Mouse (Mus musculus) T-helper 2 cell (primary cell): ENCODE measurements around the gene Slc25a19.

Experiments
- in situ Hi-C: fragments of 300-600 bp; cut with MboI, MseI; formaldehyde crosslinking; loops from one replicate; pipeline ENCODE4 v1.15.1; 2025; ENCODE audit warnings: high pct_unique_total_duplicates

Slc25a19 gene

GRCm38 (mm10) chr11:115641664-115642036 lies 13.6 kb upstream of the Slc25a19 start:
- in situ Hi-C loops, result loop anchor here (5.0 to 25.0 kb wide), 2 partner anchors 36 to 771 kb away; partner anchors contain the start of gene Rnf157

DNA sequence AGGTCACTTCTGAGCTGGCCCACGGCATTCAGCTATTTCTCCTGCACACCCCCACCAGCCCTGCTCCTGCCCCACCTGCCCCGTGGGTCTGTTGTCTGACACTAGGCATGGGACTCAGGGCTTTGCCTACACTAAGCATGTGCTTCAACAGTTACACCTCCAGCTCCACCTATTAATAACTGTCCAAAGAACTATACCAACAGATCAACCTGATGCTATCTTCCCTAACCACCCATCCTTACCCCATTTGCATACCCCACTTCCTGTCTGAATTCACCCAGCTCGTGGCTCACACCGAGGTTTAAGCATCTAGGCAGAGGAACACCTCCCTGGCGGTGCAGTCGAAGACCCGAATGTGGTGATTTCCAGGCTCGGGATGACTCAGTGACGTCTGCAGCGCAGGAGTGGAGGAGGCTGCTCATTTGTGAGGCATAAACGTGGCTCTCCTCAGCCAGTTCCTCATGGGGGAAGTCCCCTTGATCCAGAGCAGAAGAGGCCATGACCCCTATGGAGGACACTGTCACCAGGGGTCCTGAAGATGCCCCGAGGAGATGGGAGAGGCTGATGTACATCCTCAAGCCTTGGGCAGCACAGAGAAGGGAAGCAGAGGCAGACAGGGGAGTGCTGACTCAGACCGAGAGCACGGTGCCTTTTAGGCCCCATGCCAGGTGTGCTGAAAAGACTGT lies 13.0 kb upstream of the Slc25a19 start:
- in situ Hi-C loops, result loop anchor here (5.0 to 25.0 kb wide), 2 partner anchors 36 to 771 kb away; partner anchors contain the start of gene Rnf157

DNA sequence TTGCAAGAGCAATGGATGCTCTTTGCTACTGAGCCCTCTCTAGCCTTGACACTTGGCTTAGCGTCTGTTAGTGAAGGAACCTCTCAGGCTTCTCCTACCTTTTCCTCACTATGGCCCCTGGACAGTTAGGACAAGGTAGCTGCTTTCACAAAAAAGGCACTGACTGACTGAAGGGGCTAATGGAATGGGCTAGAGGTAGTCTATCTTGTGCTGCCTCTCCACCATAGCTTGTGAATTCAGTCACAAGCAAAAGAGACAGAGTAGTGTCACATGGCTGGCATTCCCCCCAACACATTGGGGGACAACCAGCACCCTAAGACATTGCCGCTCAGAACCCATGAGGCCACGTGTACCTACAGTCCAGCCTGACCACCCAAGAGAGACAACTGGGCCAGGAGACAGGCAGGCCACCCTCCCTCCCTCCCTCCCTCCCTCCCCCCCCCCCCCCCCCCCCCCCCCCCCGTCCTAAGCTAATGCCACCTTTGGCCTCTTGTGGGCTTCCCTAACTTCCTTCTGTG lies 12.3 kb upstream of the Slc25a19 start:
- in situ Hi-C loops, result loop anchor here (5.0 to 25.0 kb wide), 2 partner anchors 37 to 772 kb away; partner anchors contain the start of gene Rnf157

DNA sequence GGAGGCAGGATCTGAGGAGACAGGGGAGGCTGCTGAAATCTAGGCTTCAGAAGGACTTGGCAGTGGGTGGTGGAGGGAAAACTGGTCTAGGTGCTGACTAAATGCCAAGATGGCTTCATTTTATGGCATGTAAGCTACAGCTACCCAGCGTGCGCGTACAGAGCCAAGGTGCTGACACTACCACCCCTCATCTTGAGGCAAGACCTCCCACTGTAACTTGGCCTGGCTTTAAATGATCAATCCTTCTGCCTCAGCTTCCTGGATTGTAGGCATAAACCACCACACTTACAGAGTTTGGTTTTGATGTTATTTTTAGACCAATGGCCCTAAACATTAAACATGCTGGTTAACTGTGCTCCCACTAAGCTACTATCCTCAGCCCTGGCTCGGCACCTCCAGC lies 11.4 kb upstream of the Slc25a19 start:
- in situ Hi-C loops, result loop anchor here (25.0 kb wide), 1 partner anchor 773 kb away; the partner anchor contains the start of gene Rnf157

- in situ Hi-C loops, result loop anchor here (25.0 kb wide), 1 partner anchor 774 kb away; the partner anchor contains the start of gene Rnf157
Measured at GRCm38 (mm10) chr11:115638498-115639409, 10.7 kb upstream of the Slc25a19 start.

DNA sequence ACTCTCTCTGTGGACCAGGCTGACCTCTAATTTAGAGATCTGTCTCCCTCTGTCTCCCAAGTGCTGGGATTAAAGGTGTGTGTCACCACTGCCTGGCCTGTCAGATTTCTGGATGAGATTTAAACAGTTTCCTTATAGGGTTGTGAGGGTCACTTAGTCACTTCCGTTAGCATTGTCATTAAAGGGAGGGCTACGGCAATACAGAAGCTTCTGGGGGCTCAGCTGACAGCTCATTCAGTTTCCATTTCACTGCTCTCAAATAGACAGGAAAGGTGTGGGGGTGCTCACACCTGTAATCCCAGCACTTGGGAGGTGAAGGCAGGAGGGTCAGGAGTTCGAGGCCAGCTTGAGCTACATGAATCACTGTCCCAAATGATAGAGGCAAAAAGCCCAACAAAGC lies 8.9 kb upstream of the Slc25a19 start:
- in situ Hi-C loops, result loop anchor here (25.0 kb wide), 1 partner anchor 775 kb away; the partner anchor contains the start of gene Rnf157

GRCm38 (mm10) chr11:115635484-115635883 lies 7.4 kb upstream of the Slc25a19 start:
- in situ Hi-C loops, result loop anchor here (25.0 kb wide), 1 partner anchor 777 kb away; the partner anchor contains the start of gene Rnf157

DNA sequence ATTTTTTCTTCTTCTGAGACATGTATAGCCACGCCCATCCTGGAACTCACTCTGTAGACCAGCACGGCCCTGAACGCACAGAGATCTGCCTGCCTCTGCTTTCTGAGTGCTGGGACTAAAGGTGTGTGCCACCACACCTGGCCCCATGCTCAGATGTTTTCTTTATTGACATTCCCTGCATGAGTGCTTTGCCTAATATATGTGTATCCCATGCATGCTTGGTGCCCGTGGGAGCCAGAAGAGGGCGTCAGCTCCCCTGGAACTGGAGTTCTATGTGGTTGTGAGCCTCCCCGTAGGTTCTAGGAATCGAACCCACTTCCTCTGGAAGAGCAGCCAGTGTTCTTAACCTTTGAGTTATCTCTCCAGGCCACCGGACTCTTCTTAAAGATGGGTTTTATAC lies 6.9 kb upstream of the Slc25a19 start:
- in situ Hi-C loops, result loop anchor here (25.0 kb wide), 1 partner anchor 777 kb away; the partner anchor contains the start of gene Rnf157

GRCm38 (mm10) chr11:115634109-115634508 lies 6.0 kb upstream of the Slc25a19 start:
- in situ Hi-C loops, result loop anchor here (25.0 kb wide), 1 partner anchor 778 kb away; the partner anchor contains the start of gene Rnf157

DNA sequence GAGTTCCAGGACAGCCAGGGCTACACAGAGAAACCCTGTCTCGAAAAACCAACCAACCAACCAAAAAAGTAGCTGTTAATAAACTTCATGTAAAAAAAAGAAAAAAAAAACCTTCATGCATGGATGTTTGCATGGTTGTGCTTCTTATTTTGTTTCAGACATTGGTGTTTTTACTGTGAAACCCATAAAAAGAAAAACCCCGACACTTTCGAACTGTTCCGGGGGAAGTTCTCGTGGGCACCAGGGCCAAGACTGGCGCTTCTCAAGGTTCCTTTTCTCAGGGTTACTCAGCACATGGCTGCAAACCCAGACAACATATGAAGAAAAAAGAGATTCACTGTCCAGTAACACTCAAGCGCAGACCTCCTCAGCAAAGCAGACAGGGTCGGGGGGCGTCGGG lies 4.8 kb upstream of the Slc25a19 start:
- in situ Hi-C loops, result loop anchor here (25.0 kb wide), 1 partner anchor 779 kb away; the partner anchor contains the start of gene Rnf157

- in situ Hi-C loops, result loop anchor here (25.0 kb wide), 1 partner anchor 780 kb away; the partner anchor contains the start of gene Rnf157
Measured at GRCm38 (mm10) chr11:115632247-115632646, 4.2 kb upstream of the Slc25a19 start.

DNA sequence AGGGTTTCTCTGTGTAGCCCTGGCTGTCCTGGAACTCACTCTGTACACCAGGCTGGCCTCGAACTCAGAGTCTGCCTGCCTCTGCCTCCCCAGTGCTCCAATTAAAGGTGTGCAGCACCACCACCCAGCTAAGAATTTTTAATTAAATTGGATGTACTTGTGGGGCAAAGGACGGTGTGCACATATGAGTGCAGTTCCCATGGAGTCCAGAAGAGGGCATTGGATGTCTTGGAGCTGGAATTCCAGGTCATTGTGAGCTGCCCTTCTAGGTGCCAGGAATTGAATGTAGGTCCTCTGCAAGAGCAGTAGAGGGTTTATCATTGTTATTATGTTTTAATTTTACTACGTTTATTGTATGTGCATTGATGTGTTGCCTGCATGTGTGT lies 3.4 kb upstream of the Slc25a19 start:
- in situ Hi-C loops, result loop anchor here (25.0 kb wide), 1 partner anchor 781 kb away; the partner anchor contains the start of gene Rnf157

DNA sequence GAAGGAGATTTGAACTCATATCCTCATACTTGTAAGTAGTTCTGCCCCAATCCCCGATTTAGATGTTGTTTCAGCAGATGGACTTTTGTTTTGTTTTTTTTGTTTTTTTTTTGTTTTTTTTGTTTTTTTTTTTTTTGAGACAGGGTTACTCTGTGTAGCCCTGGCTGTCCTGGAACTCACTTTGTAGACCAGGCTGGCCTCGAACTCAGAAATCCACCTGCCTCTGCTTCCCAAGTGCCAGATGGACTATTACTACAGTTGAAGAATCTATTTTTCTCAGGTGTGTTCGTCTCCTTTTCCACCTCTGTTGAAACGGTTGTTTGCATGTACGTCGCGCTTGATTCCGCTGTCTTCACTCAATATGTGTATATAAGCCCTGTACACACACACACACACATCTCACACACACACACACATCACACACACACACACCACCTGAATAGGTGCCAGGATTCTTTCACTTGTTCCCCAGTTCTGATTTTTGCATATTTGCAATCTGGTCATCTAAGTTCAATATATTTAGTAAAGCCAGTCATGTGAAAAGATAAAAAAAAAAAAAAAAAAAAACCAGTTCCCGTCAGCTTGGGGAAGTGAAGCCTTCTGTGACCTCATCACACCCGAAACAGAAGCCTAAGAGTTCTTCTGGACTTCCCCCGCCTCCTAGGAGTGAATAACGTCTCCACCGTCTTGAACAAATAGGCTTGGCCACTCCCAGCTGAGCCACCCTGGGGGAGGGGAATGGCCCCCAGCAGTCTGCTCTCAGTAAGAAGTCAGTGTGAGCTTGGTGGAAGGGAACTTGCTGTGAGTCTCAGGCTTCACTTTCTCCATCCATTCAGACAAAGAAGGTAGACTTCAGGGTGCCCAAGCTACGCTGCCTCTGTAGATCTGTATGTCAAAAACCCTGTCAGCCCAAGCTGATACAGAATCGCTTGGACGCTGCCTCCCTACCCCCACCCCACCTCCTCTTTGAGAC lies 2.7 kb upstream of the Slc25a19 start:
- in situ Hi-C loops, result loop anchor here (25.0 kb wide), 1 partner anchor 781 kb away; the partner anchor contains the start of gene Rnf157

GRCm38 (mm10) chr11:115629734-115630531 lies 1.8 kb upstream of the Slc25a19 start:
- in situ Hi-C loops, result loop anchor here (25.0 kb wide), 1 partner anchor 782 kb away; the partner anchor contains the start of gene Rnf157

DNA sequence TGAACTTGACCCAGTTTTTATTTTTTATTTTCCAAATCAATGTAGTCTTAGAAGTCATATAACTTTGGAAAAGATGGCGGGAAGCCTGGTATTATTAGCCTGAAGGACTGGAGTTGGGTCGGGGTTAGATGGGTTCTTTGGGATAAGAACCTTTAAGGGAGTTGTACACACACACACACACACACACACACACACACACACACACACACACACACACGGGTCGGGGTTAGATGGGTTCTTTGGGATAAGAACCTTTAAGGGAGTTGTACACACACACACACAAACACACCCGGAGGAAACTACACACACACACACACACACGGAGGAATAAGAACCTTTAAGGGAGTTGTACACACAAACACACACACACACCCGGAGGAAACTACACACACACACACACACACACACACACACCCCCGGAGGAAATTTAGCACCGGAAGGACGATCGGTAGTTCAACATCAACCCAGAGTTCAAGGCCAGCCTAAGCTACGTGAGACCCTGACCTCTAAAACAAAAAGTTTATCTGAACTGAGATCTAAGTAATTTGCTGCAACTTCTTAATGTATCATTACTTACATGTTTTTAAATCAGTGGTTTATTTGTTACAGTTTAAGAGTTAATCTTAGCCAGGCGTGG lies 488 bp upstream of the Slc25a19 start:
- in situ Hi-C loops, result loop anchor here (25.0 kb wide), 1 partner anchor 784 kb away; the partner anchor contains the start of gene Rnf157

DNA sequence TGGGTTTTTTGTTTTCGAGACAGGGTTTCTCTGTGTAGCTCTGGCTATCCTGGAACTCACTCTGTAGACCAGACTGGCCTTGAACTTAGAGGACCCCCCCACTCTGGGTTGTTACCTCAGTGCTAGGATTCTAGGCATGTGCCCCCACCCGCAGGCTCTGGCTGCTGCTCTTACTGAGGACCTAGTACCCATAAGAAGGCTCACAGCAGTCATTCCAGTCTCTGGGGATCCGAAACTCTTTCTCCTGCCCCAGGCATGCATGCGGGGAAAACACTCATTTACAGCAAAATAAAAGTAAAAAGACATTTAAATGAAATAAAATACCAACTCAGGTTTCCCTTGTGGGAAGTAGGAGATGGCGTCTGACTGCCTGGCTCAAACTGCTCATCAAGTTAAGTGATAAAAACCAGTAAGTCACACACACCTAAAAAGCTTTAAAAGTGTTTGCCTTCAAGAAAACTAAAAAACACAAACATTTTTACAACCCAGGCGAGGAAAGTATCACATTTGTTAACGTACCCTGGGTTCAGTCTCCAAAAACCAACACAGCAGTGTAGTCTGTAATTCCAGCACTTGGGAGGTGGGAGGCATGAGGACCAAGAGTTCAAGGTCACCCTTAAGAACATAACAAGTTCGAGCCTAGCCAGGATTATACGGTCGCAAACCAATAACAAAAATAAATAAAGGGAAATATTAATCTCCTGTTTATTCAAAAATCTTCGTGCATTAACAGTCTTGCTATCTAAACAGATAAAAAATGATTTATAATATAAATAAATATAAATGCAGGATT lies 1.1 kb downstream of the Slc25a19 start:
- in situ Hi-C loops, result loop anchor here (25.0 kb wide), 1 partner anchor 785 kb away; the partner anchor contains the start of gene Rnf157

DNA sequence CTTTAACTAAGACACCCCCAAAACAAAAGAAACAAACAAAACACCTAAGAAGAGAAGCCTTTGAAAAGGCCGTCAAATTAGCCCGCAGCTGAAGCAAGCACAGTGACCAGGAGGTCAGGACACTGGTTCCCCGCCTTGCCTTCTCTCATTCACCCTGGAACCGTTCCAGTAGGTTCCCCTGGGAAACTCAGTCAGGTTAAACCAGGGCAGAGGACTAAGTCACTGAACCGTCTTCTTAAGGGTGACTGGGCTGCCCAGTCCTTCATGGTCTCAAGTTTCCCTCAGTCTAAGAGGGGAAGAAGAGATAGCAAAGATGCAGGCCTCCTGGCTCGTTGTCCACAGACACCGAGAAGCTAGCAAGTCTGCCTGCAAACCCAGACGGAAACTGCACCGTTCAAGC lies 2.2 kb downstream of the Slc25a19 start:
- in situ Hi-C loops, result loop anchor here (25.0 kb wide), 1 partner anchor 786 kb away; the partner anchor contains the start of gene Rnf157
